Mouse (Mus musculus): ENCODE measurements around the gene Ptgis.

- TF ChIP-seq POLR2A (IDR thresholded peaks at IDR 0.05; ENCODE audit: control insufficient read depth, low read depth, low read length) (no peak), CTCF (IDR thresholded peaks at IDR 0.05; ENCODE audit: control insufficient read depth, insufficient read depth, insufficient replicate concordance, low read depth, low read length) (no peak)
Observed at GRCm38 (mm10) chr2:167252057-167252687, 11.8 kb upstream of the Ptgis start.

Measured in testis, adult 2 months (tissue).